Mouse (Mus musculus) frontal cortex, postnatal 14 days (tissue): Measurements from ENCODE around the gene Caprin1.
A peak's percentile ranks its signal among the peaks of the same experiment; 100 is the strongest.

Source experiments
- DNase-seq, 2 experiments: peaks; one replicate each; pipeline ENCODE4 v3.0.0; 2022; ENCODE audit warnings: low spot score in 2 of 2

Caprin1 gene

GRCm38 (mm10) chr2:103796861-103797466 lies 485 bp downstream of the Caprin1 start:
- DNase-seq, result peak in 1 of 2 experiments; percentile 54

- peak; percentile 34 to 54 for DNase-seq
Observed at GRCm38 (mm10) chr2:103796211-103796860, 1.1 kb downstream of the Caprin1 start.

- DNase-seq, result peak; percentile 33 to 57
Observed at GRCm38 (mm10) chr2:103795843-103796210, 1.6 kb downstream of the Caprin1 start.

DNA sequence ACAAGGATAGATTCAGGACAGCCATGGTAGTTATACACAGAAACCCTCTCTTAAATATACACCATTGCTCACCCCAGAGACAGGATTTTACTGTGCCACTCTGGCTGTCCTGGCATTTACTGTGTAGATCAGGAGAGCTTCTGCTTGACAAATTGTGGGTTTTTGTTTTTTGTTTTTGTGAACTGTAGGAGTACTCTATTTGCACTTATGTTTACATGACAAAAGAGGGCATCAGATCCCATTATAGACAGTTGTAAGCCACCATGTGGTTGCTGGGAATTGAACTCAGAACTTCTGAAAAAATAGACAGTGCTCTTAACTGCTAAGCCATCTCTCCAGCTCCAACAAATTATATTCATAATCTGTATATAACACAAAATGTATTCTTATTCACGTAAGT lies 5.4 kb downstream of the Caprin1 start:
- no peak for DNase-seq

- DNase-seq, result no peak
Observed at GRCm38 (mm10) chr2:103785735-103786134, 11.7 kb downstream of the Caprin1 start.

DNA sequence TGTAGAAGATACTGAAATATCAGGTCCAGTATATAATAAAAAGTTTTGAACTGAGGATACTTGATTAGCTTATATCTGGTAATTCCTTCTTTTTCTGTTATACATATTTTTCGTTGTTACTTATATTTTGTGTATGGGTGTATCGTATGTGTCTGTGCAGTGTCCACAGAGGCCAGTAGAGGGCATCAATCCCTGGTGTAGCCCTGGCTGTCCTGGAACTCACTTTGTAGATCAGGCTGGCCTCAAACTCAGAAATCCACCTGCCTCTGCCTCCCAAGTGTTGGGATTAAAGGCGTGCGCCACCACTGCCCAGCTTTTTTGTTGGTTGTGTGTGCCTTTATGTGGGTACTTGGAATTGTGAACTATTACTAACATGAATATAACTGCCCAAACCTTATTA lies 12.8 kb downstream of the Caprin1 start:
- no peak for DNase-seq

- DNase-seq, result no peak
Observed at GRCm38 (mm10) chr2:103762492-103762891, 35.0 kb downstream of the Caprin1 start.

DNA sequence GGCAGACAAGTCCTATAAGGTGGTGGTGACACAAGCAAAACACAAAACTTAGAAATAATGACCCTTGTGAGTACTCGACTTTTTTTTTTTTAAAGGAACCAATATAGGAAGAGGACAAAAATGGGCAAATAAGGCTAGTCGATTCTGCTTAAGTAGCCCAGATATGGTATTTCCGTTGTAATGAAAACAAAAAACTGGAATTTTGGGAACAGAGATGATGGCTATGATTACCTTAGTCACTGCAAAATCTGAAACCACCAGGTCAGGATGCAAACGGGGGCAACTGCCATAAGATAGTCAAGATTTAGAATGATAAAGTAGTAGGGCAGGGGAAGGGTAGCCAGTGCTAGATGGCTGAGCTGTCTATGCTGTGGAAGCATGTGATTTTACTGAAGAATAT lies 35.5 kb downstream of the Caprin1 start:
- DNase-seq, result no peak

- peak; percentile 98 to 99 for DNase-seq
Observed at GRCm38 (mm10) chr2:103760906-103761716, 36.3 kb downstream of the Caprin1 start, which contains the start of gene Nat10. Gene Nat10, minus strand, starts transcription at chr2:103761270.

- DNase-seq, result peak in 1 of 2 experiments; percentile 19
Observed at GRCm38 (mm10) chr2:103760421-103760820, 37.0 kb downstream of the Caprin1 start.

- DNase-seq, result no peak
Observed at GRCm38 (mm10) chr2:103755458-103756085, 41.9 kb downstream of the Caprin1 start.

GRCm38 (mm10) chr2:103754614-103755013 lies 42.8 kb downstream of the Caprin1 start:
- no peak for DNase-seq

- DNase-seq, result no peak
Observed at GRCm38 (mm10) chr2:103751771-103752170, 45.7 kb downstream of the Caprin1 start.

DNA sequence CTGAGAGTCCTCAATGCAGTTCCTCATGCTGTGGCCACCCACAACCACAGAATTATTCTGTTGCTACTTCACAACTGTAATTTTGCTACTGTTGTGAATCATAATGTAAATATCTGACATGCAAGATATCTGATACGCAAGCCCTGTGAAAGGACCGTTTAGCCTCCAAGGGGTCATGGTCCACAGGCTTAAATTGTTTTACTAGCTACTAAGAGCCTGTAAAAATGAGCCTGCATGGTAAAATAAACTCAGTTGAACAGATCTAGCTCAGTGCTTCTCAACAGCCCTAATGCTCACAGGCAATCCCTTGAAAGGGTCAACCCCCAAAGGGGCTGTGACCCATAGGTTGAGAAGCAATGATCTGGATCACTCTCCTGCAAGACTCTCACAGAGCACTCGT lies 48.4 kb downstream of the Caprin1 start:
- DNase-seq, result no peak

GRCm38 (mm10) chr2:103747891-103748290 lies 49.6 kb downstream of the Caprin1 start:
- no peak for DNase-seq

DNA sequence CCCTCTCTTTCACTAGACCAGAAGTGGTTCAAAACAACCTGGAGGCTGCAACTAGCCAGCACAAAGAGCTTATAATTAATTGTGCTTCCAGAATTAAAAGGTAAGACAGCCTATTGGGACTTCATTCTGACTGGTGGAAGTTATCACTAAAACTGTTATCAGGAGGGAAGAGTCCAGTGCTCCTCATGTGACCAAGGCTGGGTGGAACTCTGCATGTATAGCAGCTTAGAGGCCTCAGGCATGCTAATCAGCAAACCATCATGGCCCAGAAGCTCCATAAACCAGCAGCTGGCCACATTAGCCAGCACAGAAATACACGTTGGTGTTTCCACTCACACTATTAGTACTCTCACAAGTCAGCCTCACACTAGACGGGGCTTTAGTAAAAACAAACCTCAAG lies 50.7 kb downstream of the Caprin1 start:
- DNase-seq, result no peak

DNA sequence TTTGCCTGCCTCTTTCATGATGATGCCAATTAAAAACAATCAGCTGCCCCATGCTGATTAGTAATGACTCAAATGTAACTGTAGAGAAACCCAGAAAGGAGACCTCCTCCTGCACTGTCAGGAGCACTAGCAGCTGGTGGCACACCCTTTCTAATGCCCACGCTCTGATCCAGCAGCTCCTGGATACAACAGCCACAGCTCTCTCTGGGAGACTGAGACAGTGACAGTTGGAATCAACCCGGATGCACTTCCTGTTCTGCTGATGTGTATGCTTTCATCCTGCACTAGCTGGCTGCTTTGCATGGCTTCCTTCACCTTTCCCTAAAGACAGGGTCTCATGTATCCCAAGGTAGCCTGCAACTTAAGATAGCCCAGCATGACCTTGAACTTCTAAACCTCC lies 51.4 kb downstream of the Caprin1 start:
- no peak for DNase-seq

GRCm38 (mm10) chr2:103745481-103745880 lies 52.0 kb downstream of the Caprin1 start:
- no peak for DNase-seq

DNA sequence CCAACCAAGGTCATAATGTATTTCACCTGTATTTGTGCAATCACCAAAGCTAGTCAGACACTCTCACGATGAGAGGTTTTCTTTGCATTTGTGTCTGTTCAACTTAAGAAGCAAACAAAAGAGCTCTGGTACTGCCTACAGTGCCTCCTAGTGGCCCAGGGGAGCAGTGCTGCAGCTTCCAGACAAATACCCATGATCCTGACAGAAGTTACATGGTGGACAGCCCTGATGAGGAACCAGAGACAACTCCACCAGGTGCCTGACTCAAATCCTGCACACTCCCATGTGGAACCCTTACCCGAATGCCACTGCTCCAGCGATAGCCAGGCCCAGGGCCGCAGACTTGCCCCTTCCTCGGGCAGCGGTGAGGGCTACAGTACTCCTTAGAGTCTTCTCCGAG lies 53.5 kb downstream of the Caprin1 start:
- DNase-seq, result peak in 1 of 2 experiments; percentile 56

DNA sequence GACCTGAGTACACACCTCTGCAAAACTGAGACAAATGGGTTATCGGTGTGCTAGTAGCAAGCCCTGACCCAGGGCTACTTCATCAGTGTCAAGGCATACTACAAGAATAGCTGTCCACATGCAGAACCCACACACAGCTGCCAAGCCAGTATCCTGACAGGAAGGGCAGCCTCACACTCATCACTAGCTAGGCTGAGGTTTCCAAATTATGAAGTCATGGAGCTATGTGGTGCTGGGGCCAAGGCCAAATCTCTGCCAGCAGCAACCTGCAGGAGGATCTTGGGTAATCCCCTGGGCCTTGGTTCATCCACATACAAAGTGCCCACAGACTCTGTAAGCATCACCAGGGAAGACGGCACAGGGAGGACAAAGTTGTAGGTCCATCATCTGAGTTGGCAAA lies 53.9 kb downstream of the Caprin1 start:
- no peak for DNase-seq

DNA sequence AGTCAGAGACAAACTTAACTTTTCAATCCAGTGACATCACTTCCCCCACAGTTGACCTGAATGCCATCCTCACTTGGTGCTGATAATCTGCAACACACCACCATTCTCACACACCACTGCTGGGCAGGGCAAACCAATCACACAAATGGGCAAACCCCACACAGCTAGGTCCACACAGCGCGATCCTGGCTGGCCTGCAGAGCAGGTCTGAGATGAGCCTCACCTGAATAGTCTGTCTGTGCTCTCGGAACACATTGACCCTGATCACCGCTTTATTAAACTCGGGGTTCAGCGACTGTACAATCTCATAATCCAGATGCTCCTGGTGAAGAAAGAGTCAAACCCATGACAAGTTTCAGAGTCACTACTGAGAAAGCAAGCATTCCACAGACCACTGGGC lies 54.6 kb downstream of the Caprin1 start:
- DNase-seq, result no peak

- DNase-seq, result no peak
Observed at GRCm38 (mm10) chr2:103731423-103731822, 66.0 kb downstream of the Caprin1 start.
